Mouse (Mus musculus) cerebellum, postnatal 4 days (tissue): ENCODE measurements around the gene Abcc3.

Experiments
- DNase-seq, 2 experiments: peaks; one replicate each; pipeline ENCODE4 v3.0.0; 2022; ENCODE audit warnings: low spot score in 2 of 2, mixed read lengths in 1 of 2

The Abcc3 gene

GRCm38 (mm10) chr11:94355521-94356217 is 37.1 kb downstream of the Abcc3 start:
- no peak for DNase-seq

DNA sequence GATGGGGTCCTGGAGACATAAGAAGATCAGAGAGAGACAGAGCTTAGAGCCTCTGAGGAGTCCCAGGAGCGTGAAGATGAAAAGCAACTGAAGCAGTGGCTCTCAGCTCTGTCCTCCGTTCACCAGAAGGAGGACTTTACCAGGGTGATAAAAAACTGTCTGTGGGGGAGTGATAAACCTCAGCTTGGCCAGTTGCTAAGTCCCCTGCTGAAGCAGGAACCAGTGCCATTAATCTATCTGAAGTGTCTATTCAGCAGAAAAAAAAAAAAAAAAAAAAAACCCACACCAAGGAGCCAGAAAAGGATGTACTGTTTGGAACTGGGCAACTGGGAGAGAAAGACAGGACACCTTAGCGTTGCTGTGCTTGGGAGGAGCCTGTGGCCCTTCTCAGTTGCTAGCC is 41.7 kb downstream of the Abcc3 start:
- DNase-seq, result no peak

- no peak for DNase-seq
Observed at GRCm38 (mm10) chr11:94350337-94350736, 42.5 kb downstream of the Abcc3 start.

DNA sequence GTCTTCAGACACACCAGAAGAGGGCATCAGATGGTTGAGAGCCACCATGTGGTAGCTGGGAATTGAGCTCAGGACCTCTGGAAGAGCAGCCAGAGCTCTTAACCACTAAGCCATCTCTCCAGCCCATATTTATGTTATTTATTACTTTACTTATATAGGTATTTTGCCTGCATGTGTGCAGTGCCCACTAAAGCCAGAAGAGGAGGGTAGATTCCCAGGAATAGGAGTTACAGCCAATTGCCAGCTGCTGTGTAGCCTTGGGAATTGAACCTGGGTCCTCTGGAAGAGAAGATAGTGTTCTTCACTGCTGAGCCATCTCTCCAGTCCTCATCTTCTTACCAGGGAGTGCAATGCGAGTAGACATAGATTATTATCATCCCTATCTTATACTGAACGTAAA is 43.0 kb downstream of the Abcc3 start:
- no peak for DNase-seq

GRCm38 (mm10) chr11:94347063-94347575 is 45.7 kb downstream of the Abcc3 start:
- DNase-seq, result no peak

GRCm38 (mm10) chr11:94346611-94347010 is 46.2 kb downstream of the Abcc3 start:
- no peak for DNase-seq

DNA sequence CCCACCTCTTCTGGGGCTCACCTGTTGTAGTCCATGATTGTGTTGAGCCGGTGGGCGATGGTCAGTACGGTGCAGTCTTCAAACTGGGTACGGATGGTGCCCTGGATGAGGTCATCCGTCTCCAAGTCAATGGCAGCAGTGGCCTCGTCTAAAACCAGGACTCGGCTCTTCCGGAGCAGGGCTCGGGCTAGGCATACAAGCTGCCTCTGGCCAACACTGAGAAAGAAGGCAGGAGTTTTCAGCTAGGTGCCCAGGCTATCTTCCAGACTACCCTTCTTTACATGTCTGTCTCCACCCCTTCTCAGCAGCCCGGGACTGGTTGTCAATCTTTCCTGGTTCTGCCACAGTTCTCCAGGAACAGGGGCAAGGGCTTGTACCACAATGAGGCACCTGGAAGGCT is 46.9 kb downstream of the Abcc3 start:
- DNase-seq, result no peak

GRCm38 (mm10) chr11:94344470-94344869 is 48.3 kb downstream of the Abcc3 start:
- no peak for DNase-seq

DNA sequence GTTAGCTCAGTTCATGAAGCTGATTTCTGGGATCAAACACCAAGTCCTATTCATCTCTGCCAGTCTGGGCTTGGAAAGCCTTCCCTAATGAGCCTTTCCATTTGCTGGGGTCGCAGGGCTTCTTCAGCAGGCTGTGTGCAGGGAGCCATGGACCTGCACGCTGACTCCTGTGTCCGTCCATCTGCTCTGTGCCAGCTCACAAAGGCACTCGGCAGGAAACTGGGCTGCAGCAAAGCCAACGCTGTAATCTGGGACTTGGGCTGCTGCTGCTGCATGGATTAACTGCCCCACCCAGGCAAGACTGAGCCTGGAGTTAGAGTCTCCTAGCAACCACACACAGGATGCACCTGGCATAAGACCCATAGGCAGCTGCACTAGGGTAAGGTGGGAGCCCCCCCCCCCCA is 48.8 kb downstream of the Abcc3 start:
- no peak for DNase-seq

DNA sequence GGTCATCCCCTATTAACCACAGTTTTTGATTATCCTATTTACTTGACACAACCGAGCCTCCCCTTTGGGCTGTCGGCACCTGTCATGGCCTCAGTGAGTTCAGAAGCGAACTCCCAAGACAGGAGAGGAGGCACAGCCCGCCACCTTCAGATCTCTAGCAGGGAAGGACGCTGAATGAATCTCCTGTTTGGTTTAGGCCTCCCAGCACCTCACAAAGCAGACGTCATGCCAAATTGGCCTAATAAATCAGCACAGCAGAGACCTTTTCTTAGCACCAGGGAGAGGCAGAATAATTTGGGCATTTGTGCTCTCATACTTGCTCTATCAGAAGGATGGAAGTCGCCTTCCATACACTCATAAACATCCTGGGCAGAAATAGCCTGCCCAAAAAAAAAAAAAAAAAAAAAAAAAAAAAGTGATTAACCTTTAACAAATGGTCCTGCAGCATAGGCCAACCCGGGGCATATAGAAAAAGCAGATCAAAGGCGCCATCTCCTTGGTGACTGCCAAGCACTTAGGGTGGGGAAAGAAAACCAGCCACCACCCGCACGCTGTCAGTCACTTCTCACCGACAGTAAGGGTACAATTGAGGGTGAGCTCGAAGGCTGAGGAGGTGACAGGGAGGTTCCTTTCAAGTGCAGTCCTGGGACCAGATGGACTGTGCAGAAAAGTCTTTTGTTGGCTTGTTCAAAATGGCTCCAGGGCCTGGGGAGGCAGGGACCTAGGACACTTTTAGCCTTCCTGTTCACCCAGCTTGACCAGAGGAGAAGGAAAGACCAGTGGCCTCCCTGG is 50.5 kb downstream of the Abcc3 start:
- no peak for DNase-seq

GRCm38 (mm10) chr11:94340948-94341933 is 51.6 kb downstream of the Abcc3 start:
- no peak for DNase-seq

DNA sequence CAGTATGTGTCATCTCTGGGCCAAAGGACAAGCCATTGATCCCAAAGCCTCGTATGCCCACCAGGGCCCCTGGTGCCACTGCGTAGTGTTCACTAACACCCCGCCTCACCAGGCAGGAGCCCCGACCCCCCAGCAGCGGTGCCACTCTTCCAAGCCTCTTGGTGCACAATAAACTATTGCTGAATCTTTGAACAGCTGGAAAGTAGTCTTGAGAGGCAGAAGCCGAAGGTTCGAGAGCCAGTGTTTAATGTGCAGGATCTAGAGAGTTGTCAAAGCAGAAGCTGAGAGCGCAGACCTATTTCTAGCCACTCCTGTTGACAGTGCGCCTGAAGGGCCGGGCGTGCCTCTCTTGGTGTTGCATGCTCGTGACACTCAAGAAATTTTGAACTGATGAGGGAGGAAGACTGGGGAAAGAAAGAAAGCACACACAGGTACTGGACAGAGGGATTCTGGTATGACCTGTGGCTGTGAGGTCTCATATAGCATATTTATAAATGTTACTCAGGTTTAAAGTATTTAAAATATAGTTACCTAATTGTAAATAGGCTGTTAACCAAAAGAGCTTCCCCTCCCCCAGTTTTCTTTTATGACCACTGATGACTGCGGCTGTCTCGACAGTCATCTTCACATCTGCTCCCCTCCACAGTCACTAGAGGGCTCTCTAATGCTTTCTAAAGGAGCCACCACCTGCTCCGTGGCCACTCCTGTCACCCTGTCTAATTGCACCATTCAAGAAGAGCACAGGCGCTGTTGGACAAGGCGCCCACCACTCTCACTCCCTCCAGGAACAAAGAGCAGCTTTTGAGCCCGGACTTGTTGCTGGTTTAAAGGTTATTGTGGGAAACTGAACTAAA is 52.8 kb downstream of the Abcc3 start:
- DNase-seq, result peak; percentile 43 to 60

DNA sequence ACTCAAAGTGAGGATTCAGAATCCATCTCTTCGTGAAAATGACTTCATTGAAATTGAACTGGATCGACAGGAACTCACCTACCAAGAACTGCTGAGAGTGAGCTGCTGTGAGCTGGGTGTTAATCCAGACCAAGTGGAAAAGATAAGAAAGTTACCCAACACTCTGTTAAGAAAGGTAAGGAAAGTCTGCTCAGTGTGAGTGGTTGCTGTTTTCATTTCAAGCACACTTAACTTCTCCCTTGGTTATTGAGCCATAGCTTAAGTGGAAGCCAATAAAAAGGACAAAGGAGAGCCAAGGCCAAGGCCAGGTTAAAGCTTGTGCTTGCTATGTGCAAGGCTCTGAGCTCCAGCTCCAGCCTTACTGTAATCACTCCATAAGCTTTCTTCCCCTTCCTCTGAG is 54.5 kb downstream of the Abcc3 start:
- no peak for DNase-seq

- DNase-seq, result no peak
Observed at GRCm38 (mm10) chr11:94336551-94336950, 56.2 kb downstream of the Abcc3 start.

DNA sequence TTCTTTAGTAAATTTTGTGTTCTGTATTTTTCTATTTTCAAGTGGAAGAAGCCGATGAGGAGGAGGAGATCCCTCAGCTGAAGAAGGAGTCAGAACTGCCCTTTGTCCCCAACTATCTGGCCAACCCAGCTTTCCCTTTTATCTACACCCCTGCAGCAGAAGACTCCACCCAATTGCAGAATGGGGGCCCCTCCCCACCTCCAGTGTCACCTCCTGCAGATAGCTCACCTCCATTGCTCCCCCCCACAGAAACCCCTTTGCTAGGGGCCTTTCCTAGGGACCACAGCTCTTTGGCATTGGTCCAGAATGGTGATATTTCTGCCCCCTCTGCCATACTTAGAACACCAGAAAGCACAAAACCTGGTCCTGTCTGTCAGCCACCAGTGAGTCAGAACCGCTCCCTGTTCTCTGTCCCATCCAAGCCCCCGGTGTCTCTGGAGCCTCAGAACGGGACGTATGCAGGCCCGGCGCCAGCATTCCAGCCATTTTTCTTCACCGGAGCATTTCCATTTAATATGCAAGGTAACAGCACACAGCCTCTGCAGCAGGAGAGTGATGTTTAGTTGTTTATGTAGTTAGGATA is 58.3 kb downstream of the Abcc3 start:
- no peak for DNase-seq

DNA sequence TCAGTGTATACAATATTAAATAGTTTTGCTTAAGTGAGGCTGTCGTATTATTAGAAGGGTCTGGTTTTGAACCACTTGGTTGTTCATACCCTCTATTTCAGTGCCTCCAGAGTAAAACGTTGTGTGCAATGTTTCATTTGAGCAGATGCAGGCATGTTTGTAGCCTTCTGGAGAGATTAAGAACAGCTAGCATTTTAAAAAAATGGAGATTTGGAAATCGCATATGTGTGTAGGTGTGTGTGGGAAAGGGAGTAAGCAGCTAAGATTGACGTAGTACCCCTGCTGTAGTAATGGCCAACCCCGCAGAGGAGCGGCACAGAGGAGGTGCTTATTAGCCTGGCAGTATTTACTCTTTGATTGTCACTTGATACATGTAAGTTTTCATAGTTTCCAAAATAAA is 60.1 kb downstream of the Abcc3 start:
- no peak for DNase-seq

- DNase-seq, result no peak
Observed at GRCm38 (mm10) chr11:94330211-94330610, 62.6 kb downstream of the Abcc3 start.

GRCm38 (mm10) chr11:94329270-94329891 is 63.4 kb downstream of the Abcc3 start:
- DNase-seq, result peak in 1 of 2 experiments; percentile 47

DNA sequence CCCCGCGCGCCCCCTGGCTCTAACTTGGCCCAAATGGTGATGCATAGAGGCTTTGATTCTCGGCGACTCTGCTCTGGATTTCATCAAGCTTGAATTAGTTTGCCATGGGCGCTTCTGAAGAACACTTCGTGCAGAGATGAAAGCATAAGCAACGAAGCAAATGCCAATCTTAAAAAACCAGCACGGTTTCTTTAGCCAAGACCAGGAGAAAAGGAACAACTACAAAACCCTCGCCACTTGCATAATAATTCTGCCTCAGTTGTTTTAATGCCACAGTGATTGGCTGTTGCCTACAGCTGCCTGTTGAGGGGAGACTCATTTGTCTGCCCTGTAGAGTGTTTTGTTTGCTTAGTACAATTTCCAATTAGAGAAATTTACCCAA is 64.2 kb downstream of the Abcc3 start:
- DNase-seq, result no peak
